Mouse (Mus musculus): Measurements from ENCODE around the gene Dab2ip. TPM values are rescaled to one million over a fixed set of nuclear protein-coding genes. Genes with fewer than 3 reads are reported as not detected.

The Dab2ip gene
- total RNA-seq, 2 experiments from 2014 or later: 125 to 138 TPM

DNA sequence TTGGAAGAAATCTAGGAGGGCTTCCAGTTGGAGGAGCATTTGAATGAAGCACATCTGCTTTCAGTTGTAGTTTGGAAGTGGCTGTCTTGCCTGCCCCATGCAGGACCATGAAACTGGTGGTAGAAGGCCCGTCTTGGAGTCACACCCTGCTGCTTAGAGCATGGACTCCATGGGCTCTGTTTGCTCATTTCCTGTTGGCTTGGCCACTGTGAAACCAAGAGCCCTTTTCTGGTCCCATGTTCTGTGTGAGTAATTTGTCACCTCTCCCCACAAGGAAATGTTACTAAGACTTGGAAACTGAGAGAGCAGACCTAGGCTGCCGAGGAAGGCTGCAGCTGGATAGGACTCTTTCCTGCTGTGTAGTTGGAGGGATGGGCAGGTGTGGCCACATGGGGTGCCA, 131.8 kb downstream of the Dab2ip start:
- DNase-seq (ENCODE audit: extremely low spot score in 1 of 2, low spot score in 2 of 2): no peak
- intact Hi-C loops (cut with DNase I): no loop called here

DNA sequence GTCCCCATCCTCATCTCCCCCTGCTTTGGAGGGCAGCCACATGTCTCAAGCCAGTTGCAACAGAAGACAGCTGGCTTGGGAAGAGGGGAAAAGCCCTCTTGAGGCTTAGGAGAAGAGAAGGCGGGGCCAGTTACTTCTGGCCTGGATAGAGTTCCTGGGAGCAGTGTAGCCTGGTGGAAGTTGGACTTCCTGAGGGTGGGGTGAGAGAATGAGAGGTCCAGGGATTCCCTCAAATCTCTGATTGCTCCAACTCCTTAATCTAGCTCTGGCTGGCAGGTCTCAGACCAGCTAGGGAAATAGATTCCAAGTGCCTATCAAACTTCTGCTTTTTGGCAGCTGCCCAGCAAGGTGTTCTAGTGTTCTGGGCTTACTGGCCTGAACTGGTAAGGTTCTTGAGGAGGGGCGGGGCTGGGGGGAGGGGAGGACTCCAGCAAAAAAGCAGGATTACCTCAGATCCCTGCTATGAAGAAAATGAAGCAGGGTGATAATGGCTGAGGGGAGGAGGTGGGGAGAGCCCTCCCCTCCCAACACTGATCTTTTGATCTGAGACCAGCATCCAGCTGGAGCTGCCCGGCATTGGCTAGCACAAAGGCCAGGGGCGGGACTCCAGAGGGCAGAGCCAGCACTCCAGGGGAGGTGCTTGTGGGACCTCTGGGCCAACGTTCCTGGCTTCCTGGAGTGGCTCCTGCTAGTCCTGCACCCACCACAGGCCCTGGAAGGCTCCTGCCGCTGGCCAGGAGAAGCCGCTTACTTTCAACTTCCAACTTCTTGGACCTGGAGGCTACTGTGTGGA, 133.4 kb downstream of the Dab2ip start:
- intact Hi-C loops (cut with DNase I): no loop called here
- peak in 1 of 2 experiments; percentile 74 for DNase-seq (ENCODE audit: extremely low spot score in 1 of 2, low spot score in 2 of 2)

DNA sequence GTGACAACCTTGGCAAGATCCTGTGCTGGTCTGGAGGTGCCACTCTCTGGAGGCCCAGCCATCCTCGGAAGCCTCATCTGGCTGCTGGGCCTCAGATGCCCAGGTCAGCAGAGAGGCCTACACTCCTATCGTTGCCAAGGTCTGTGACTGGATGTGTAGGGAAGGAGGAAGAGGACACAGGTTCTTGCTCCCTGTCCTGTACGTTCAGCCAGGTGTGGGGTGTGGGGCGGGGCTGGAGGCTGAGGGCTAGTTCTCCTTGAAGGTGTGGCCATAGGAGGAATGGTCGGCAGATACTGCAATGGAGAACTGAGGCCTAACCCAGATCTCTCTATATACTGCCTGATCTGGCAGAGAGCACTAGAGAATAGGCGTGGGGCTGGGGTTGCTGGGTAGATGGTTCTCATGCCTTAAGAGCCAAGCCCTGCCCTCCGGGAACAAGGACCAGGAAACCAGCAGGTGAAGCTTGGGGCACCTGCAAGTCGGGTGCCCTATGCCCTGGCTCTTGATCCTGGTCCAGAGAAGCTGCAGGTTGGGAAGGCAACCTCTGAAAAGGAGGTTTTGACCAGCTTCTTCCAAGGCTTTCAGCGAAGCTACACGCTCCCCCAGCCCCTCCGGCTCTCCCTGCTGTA, 134.3 kb downstream of the Dab2ip start:
- no peak for DNase-seq (ENCODE audit: extremely low spot score in 1 of 2, low spot score in 2 of 2)
- intact Hi-C loops (cut with DNase I): no loop called here

DNA sequence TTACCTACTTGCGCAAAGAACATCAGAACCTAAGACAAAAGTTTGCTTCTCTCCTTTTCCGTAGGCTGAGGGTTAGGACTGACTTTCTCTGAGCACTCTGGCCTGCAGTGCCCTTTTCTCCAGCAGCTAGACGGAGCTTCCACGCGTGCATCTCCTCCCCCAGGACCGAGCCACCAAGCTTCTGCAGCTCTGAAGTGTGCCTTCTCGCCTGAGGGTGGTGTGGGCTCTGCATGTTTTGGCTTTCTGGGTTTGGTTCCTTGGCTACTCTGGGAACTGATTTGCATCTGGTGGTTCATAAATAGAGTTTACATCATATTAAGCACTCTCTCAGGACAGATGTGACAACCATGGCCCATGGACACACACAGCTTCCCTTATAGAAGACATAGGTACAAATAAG, 135.0 kb downstream of the Dab2ip start:
- intact Hi-C loops (cut with DNase I): no loop called here
- DNase-seq (ENCODE audit: extremely low spot score in 1 of 2, low spot score in 2 of 2): no peak

DNA sequence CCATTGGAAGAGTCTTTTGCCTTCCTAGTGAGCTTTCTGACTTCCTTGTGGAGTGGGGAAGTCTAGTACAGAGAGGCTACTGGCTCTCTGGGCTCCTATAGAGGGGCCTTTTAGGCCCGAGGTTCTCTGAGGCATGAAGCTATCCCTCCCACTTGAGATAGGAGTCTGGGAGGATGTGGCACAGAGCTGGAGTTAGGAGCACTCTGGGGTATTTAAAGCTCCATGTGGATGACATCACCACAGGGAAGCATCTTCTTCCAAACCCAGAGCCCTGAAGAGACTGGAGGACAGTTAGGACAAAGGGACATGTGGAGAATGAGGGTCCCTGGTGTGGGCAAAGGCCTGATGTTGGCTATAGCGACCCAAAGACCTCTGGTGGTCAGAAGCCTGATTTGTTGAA, 136.0 kb downstream of the Dab2ip start:
- no peak for DNase-seq (ENCODE audit: extremely low spot score in 1 of 2, low spot score in 2 of 2)

DNA sequence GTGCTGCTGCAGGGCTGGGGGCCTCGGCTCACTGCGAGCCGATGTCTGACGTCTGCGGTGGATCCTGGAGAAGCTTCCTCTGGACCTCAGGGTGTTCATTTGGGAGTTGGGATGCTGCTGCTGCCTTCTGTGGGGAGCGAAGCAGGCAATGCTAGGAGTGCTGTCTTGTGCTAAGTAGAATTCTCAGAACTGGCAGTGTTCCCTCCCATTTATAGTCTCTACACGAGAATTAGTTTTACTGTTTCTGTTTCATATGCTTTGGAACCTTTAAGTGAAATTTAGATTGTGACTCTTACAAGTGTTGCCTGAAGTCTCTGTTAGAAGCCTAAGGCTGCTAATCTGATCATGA, 138.1 kb downstream of the Dab2ip start:
- intact Hi-C loops (cut with DNase I): no loop called here
- no peak for DNase-seq (ENCODE audit: extremely low spot score in 1 of 2, low spot score in 2 of 2)

More for the DNA sequence above, 136.0 kb downstream of the Dab2ip start:
- intact Hi-C loops (cut with DNase I): no loop called here

- intact Hi-C loops (cut with DNase I): no loop called here
- DNase-seq (ENCODE audit: extremely low spot score in 1 of 2, low spot score in 2 of 2): peak in 1 of 2 experiments; percentile 65
Measured at GRCm38 (mm10) chr2:35696542-35697391, 138.7 kb downstream of the Dab2ip start.

- intact Hi-C loops (cut with DNase I): no loop called here
Measured at GRCm38 (mm10) chr2:35697768-35698167, 139.7 kb downstream of the Dab2ip start.

DNA sequence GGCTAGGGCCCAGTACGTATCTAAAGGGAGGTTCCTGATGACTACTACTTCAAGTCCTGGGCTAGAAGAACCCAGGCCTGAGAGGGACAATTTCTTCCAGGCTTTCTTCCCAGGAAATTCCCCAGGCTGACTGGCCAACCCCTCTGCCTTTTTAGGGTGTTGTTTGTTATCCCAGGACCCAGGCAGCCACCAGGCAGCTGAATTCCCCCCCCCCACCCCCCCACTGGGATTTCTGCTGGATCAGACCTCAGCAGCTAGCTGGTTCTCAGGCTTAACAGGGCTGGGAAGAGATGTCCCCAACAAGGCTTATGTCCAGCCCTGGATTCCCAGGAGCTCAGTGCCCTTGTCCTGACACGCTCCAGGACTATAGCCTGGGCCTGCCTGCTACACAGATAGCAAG, 142.9 kb downstream of the Dab2ip start:
- intact Hi-C loops (cut with DNase I): no loop called here
- no peak for DNase-seq (ENCODE audit: extremely low spot score in 1 of 2, low spot score in 2 of 2)

More at GRCm38 (mm10) chr2:35697768-35698167, 139.7 kb downstream of the Dab2ip start:
- no peak for DNase-seq (ENCODE audit: extremely low spot score in 1 of 2, low spot score in 2 of 2)

DNA sequence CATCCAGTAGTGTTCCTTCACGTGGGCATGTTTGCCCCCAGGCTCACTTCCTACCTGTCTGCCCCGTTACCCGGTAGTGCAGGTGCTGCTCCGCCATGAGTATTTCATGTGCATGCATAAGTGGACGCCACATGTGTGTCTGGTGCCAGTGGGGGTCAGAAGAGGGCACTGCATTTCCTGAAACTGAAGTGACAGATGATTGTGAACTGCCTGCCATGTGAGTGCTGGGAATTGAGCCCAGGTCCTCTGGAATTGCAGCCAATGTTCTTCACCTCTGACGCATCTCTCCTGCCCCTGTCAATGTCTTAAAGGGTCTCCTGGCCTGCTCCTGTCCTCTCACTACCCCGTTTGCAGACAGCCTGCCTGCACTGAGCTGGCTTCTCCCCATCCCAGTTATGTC, 143.9 kb downstream of the Dab2ip start:
- intact Hi-C loops (cut with DNase I): no loop called here
- DNase-seq (ENCODE audit: extremely low spot score in 1 of 2, low spot score in 2 of 2): no peak

DNA sequence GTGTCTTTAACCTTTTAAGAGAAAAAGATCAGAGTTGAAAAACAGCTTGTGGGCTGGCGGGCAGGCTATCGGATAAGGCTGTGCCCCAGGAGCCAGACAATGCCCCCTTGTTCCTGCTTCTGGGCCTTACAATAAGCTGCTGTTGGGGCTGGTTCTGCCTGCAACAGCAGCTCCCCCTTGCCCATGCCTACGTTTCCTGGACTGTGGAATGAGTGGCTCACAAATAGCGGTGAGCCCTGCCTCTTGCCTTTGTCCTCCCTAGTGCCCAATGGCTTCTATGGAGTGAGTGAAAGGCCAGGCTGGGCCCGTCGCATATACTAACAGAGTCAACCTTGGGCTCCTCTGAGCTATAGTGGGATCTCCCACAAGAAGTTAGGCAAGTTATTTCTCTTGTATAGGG, 144.5 kb downstream of the Dab2ip start:
- intact Hi-C loops (cut with DNase I): no loop called here
- DNase-seq (ENCODE audit: extremely low spot score in 1 of 2, low spot score in 2 of 2): no peak

GRCm38 (mm10) chr2:35703241-35703640, 145.2 kb downstream of the Dab2ip start:
- intact Hi-C loops (cut with DNase I): no loop called here
- no peak for DNase-seq (ENCODE audit: extremely low spot score in 1 of 2, low spot score in 2 of 2)

DNA sequence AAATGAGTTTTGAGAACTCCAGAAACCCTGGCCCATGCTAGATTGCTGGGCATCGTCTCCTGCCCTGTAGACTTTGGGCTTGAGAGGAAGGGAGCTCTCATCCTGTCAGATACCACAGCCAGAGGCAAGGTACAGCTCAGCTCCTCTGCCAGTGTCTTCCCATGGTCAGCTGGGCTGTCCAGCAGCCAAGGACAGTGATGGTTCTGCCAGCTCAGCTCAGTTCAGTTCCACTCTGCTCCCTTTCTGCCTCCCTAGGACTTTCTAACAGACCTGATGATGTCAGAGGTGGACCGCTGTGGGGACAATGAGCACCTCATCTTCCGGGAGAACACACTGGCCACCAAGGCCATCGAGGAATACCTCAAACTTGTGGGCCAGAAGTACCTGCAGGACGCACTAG, 154.5 kb downstream of the Dab2ip start:
- DNase-seq (ENCODE audit: extremely low spot score in 1 of 2, low spot score in 2 of 2): no peak
- intact Hi-C loops (cut with DNase I): no loop called here

- intact Hi-C loops (cut with DNase I): no loop called here
- no peak for DNase-seq (ENCODE audit: extremely low spot score in 1 of 2, low spot score in 2 of 2)
Measured at GRCm38 (mm10) chr2:35713460-35713859, 155.4 kb downstream of the Dab2ip start.

GRCm38 (mm10) chr2:35714742-35715167, 156.7 kb downstream of the Dab2ip start:
- intact Hi-C loops (cut with DNase I): no loop called here
- no peak for DNase-seq (ENCODE audit: extremely low spot score in 1 of 2, low spot score in 2 of 2)

GRCm38 (mm10) chr2:35715485-35715884, 157.4 kb downstream of the Dab2ip start:
- DNase-seq (ENCODE audit: extremely low spot score in 1 of 2, low spot score in 2 of 2): no peak
- intact Hi-C loops (cut with DNase I): no loop called here

DNA sequence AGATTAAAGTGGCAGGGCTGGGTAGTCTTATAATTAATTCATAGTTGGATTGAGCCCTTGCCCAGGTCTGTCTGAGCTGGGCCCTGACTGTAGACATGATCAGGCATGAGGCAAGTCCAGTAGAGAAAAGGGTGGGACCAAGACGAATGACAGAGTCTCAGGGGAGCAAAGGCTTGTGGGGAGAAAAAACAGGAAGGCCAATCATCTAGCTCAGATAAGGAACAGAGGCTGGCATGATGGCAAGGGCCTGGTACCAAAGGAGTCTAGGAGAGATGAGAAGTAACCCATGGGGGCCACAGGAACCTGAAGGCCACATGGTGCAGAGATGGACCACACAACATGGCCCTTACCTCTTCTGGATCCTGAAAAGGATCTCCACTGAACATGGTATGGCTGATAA, 158.1 kb downstream of the Dab2ip start:
- intact Hi-C loops (cut with DNase I): no loop called here
- DNase-seq (ENCODE audit: extremely low spot score in 1 of 2, low spot score in 2 of 2): no peak

- DNase-seq (ENCODE audit: extremely low spot score in 1 of 2, low spot score in 2 of 2): no peak
- intact Hi-C loops (cut with DNase I): no loop called here
Measured at GRCm38 (mm10) chr2:35718003-35718500, 160.0 kb downstream of the Dab2ip start.

DNA sequence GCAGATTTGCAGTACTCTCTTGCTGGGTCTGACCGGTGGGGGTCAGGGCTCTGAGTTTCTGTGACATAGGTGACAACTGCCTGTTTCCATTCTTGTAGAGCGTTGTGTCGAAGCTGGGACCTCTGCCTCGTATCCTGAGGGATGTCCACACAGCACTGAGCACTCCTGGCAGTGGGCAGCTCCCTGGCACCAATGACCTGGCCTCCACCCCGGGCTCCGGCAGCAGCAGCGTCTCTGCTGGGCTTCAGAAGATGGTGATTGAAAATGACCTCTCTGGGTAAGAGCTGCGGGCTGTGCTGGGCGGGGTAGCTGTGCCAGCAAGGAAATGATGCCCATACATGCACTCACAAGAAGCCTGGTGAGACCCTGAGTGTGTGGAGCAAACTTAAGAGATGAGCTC, 160.6 kb downstream of the Dab2ip start:
- intact Hi-C loops (cut with DNase I): no loop called here
- no peak for DNase-seq (ENCODE audit: extremely low spot score in 1 of 2, low spot score in 2 of 2)
